Mouse (Mus musculus) cortical plate, adult 2 months (tissue): ENCODE results near the gene Nfatc3. TPM values are rescaled to one million over a fixed set of nuclear protein-coding genes. Genes with fewer than 3 reads are reported as not detected.

Experiments
- H3K27ac ChIP-seq: fragments of 200-500 bp; 2 replicates; pipeline ENCODE4 v1.5.1; 2012; ENCODE audit warnings: low read length, control low read depth, inconsistent platforms; ENCODE audit not compliant: insufficient read depth
- H3K4me1 ChIP-seq: fragments of 200-500 bp; 2 replicates; pipeline ENCODE4 v1.6.1; 2011; ENCODE audit warnings: low read length; ENCODE audit not compliant: control insufficient read depth, insufficient read depth
- H3K4me3 ChIP-seq: fragments of 200-500 bp; 2 replicates; pipeline ENCODE4 v1.5.1; 2011; ENCODE audit warnings: mild to moderate bottlenecking, low read length, control low read depth; ENCODE audit not compliant: insufficient read depth
- CTCF ChIP-seq: fragments of 200-500 bp; IDR thresholded peaks from 2 replicates; pipeline ENCODE4 v1.5.1; 2011; ENCODE audit warnings: mild to moderate bottlenecking, control low read depth, low read length; ENCODE audit not compliant: insufficient read depth; ENCODE audit errors: extremely low read depth
- POLR2A ChIP-seq: fragments of 200-500 bp; IDR thresholded peaks from 2 replicates; pipeline ENCODE4 v1.6.1; 2011; ENCODE audit warnings: mild to moderate bottlenecking, low read length, control low read depth; ENCODE audit not compliant: insufficient read depth; ENCODE audit errors: extremely low read depth
- polyA plus RNA-seq: library from polyadenylated mRNA; depleted of rRNA; stranded (reverse); fragments of >200 nt; gene quantifications from 2 replicates; pipeline ENCODE4 v1.2.3, GENCODE M21; 2012

Gene Nfatc3
- polyA plus RNA-seq, 1 experiment, result 7.8 TPM

DNA sequence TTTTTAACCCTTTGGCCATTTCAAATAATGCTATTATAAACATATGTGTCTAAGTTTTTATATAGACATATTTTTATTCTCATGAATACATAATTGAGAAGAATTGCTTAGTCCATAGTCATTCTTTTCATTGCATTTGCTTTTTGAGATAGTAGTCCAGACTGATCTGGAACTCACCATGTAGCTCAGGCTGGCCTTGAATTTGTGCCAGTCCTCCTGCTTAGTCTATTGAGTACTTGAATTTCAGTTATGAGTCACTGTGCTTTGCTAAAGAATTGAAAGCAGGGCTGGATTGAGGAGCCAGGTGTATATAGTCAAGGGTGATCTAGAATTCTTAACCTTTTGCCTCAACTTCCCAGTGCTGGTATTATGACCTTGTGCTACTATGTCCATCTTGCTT, 15.6 kb downstream of the Nfatc3 start:
- Histone ChIP-seq H3K27ac (no peak overlapping the region), H3K4me3 (no peak overlapping the region), H3K4me1 (peaks cover 6% of the 10 kb centered on the region)
- TF ChIP-seq CTCF (no peak), POLR2A (no peak)

DNA sequence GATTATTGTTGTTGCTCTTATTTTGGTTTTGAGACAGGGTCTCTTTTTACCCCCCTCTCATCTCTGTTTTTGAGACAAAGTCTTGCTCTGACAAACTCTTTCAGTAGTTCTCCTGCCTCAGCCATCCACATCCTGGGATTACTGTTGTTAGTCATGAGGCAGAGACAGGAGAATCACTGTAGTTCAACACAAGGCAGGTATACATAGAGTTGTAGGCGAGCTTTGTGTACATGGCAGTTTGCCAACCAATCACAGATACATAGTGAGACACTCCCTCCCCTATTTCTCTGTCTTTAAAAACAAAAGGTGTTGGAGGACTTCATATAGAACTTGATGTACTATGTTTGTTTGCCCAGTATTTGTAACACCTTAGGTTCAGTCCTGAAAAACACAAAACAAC, 16.0 kb downstream of the Nfatc3 start:
- H3K4me3 ChIP-seq, result no peak overlapping the region
- TF ChIP-seq POLR2A (no peak), CTCF (no peak)
- no peak overlapping the region for H3K27ac ChIP-seq
- H3K4me1 ChIP-seq, result peaks cover 6% of the 10 kb centered on the region

- Histone ChIP-seq H3K4me1 (peaks cover 6% of the 10 kb centered on the region), H3K4me3 (no peak overlapping the region), H3K27ac (no peak overlapping the region)
- TF ChIP-seq CTCF, result no peak
- no peak for TF ChIP-seq POLR2A
These were observed 16.7 kb downstream of the Nfatc3 start for GRCm38 (mm10) chr8:106075161-106075862.

DNA sequence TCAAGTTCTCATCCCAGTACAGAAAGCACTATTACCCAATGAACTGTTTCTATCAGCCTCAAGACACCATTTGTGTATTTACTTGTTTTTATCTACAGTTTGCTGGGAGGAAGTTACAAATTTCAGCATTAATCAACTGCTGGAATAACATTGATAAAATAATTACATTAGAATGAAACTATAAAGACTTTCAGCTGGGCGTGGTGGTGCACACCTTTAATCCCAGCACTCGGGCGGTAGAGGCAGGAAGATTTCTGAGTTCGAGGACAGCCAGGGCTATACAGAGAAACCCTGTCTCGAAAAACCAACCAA, 17.2 kb downstream of the Nfatc3 start:
- TF ChIP-seq POLR2A (no peak), CTCF (no peak)
- H3K4me3 ChIP-seq, result no peak overlapping the region
- no peak overlapping the region for H3K27ac ChIP-seq
- H3K4me1 ChIP-seq, result peaks cover 6% of the 10 kb centered on the region

DNA sequence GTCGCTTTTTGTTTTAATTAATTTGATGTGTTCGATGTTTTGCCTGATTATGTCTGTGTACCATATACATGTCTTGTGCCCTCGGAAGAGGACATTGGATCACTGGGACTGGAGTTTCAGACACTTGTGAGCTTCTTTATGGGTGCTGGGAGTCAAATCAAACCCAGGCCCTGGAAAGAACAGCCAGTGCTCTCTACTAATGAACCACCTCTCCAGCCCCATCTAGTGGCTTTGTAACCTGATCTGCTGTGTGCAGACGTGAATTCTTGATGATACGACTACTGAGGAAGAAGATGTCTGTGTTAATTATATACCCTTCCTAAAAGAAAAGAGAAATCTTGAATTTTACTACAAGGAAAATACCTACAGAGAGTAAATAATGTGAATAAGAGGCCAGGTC, 18.0 kb downstream of the Nfatc3 start:
- Histone ChIP-seq H3K27ac (no peak overlapping the region), H3K4me1 (peaks cover 6% of the 10 kb centered on the region), H3K4me3 (no peak overlapping the region)
- TF ChIP-seq CTCF (peak; percentile 27; the same call in 1 of the 2 replicates), POLR2A (no peak)

DNA sequence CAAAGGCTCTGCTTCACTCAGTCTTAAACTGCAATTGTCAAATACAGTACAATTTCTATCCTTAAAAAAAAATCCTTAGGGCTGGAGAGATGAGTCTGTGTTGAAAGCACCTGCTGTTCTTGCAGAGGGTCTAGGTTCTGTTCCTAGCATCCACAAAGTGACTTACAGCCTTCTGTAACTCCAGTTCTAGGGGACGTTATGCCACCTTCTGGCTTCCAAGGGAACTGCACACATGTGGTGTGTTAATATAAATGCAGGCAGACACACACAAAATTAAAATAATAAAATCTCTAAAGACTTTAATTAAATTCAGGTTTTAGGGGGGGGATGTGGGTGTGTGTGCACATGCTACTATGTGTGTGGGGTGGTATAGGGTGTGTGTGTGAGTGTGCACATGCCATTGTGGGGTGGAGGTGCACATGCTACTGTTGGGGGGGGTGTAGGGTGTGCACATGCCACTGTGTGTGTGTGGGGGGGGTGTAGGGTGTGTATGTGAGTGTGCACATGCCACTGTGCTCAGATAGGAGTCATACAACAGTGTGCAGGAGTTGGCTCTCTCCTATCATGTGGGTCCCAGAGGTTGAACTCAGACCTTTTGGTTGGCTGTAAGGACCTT, 18.9 kb downstream of the Nfatc3 start:
- Histone ChIP-seq H3K4me3 (no peak overlapping the region), H3K27ac (no peak overlapping the region), H3K4me1 (peaks cover 6% of the 10 kb centered on the region)
- TF ChIP-seq POLR2A (no peak), CTCF (no peak)

GRCm38 (mm10) chr8:106102321-106102720, 43.7 kb downstream of the Nfatc3 start:
- Histone ChIP-seq H3K27ac (no peak overlapping the region), H3K4me1 (no peaks in the 10 kb centered on the region), H3K4me3 (no peak overlapping the region)
- TF ChIP-seq CTCF, result no peak
- TF ChIP-seq POLR2A, result no peak

GRCm38 (mm10) chr8:106103888-106104287, 45.2 kb downstream of the Nfatc3 start:
- Histone ChIP-seq H3K4me1 (no peaks in the 10 kb centered on the region), H3K27ac (no peak overlapping the region), H3K4me3 (no peak overlapping the region)
- TF ChIP-seq CTCF (no peak), POLR2A (no peak)

GRCm38 (mm10) chr8:106106193-106106592, 47.6 kb downstream of the Nfatc3 start:
- Histone ChIP-seq H3K27ac (no peak overlapping the region; the same call in 1 of the 2 replicates), H3K4me3 (no peak overlapping the region), H3K4me1 (no peaks in the 10 kb centered on the region)
- TF ChIP-seq CTCF (no peak), POLR2A (no peak)

- H3K27ac ChIP-seq, result no peak overlapping the region
- no peak for TF ChIP-seq POLR2A
- TF ChIP-seq CTCF, result no peak
- no peaks in the 10 kb centered on the region for H3K4me1 ChIP-seq
- no peak overlapping the region for H3K4me3 ChIP-seq
These were observed 49.4 kb downstream of the Nfatc3 start for GRCm38 (mm10) chr8:106108080-106108479.

- Histone ChIP-seq H3K4me3 (no peak overlapping the region), H3K4me1 (no peaks in the 10 kb centered on the region), H3K27ac (no peak overlapping the region)
- TF ChIP-seq CTCF (no peak), POLR2A (no peak)
These were observed 50.1 kb downstream of the Nfatc3 start for GRCm38 (mm10) chr8:106108729-106109128.
